10 mouse cellular contexts compared by ENCODE assay signal in the genomic region with DNA sequence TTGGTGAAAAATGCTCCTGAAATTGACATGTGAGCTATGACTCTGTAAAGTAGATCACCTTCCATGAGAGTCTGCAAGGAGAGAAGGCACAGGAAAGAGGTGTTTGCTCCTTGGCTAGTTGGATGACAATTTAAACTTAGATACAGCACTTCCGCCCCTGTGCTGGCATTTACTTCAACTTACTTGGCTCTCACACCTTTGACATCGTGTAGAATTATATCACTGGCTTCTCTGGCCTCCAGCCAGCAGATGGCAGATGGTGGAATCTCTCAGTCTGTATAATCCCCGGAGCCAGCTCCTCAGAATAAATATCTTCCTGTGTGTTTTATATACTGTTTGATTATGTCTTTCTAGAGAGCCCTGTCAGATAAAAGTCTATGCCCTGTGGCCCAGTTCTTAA.
A peak's percentile ranks its signal among the peaks of the same experiment; 100 is the strongest.
DNase-seq lines count a peak whose midpoint lies in the region.
"Had no signal": no experiment of that assay in that cellular context is flagged by ENCODE, and none has a peak within 500 bp of the region (broad histone marks: within the 10 kb centered on the region; RNA-seq: fewer than 3 reads in every experiment).

No protein-coding gene starts in this region.

- DNase-seq in adrenal gland, postnatal 25 days: peak; percentile 11
- no peak for DNase-seq in adrenal gland, adult 2 months
- peak; percentile 42 for DNase-seq in cerebellum, adult 11-12 months
- DNase-seq in frontal cortex, postnatal 10 days (ENCODE audit: low spot score in 2 of 2): peak; percentile 34 to 48
- peak; percentile 41 for DNase-seq in right cerebral cortex, adult 18-20 months
- no peak for DNase-seq in layer of hippocampus, postnatal 36 days
- DNase-seq in embryo, embryonic 10.5 days (ENCODE audit: low spot score): no peak
- DNase-seq in lung, postnatal 14 days: no peak
- DNase-seq: kidney, postnatal 25 days; lung, postnatal 36 days had no signal

Comparison
In these comparisons a context has a peak if more than half of its experiments do, and no peak if none do; other contexts are left out.
1. DNase-seq: peak in adrenal gland, postnatal 25 days (single experiment), cerebellum, adult 11-12 months (single experiment), frontal cortex, postnatal 10 days (2 of 2) and right cerebral cortex, adult 18-20 months (single experiment); none in adrenal gland, adult 2 months (single experiment), layer of hippocampus, postnatal 36 days (0 of 2), embryo, embryonic 10.5 days (single experiment) and lung, postnatal 14 days (single experiment).